In genomic region chr17:43518644-43519409, GRCm38 (mm10) we compare ENCODE assay signal across 7 mouse cellular contexts. TPM values are rescaled to one million over a fixed set of nuclear protein-coding genes. Genes with fewer than 3 reads are reported as not detected.
DNase-seq lines count a peak whose midpoint lies in the region.

No protein-coding gene starts in this region.

- no peaks in the 10 kb centered on the region for H3K36me3 ChIP-seq in midbrain, embryonic 10.5 days

- no peak overlapping the region for H3K4me3 ChIP-seq in midbrain, embryonic 10.5 days

- no peaks in the 10 kb centered on the region for H3K27me3 ChIP-seq in midbrain, embryonic 10.5 days (ENCODE audit: low read depth, poor library complexity, severe bottlenecking)

- peak; percentile 42 for DNase-seq in adrenal gland, adult 2 months
- peak; percentile 56 to 68 for DNase-seq in cerebellum, postnatal 36 days
- DNase-seq in gastrocnemius, postnatal 10 days: peak; percentile 67
- DNase-seq in induced T-regulatory cell, adult 2 months (ENCODE audit: low read depth): peak; percentile 58
- DNase-seq in left cerebral cortex, postnatal 10 days (ENCODE audit: extremely low spot score in 1 of 2, low spot score in 2 of 2): peak; percentile 66 to 79
- peak; percentile 73 for DNase-seq in midbrain, embryonic 10.5 days (ENCODE audit: low spot score)
- peak; percentile 64 for DNase-seq in skeletal muscle tissue, adult 2 months (ENCODE audit: low read depth, low spot score)

- no peak overlapping the region for H3K27ac ChIP-seq in midbrain, embryonic 10.5 days (replicated peaks)

- intact Hi-C loops in left cerebral cortex, postnatal 10 days (cut with DNase I): loop anchor here (2.0 to 10.0 kb wide), 2 partner anchors 88 to 356 kb away; no protein-coding TSS in a partner anchor

- H3K4me1 ChIP-seq in midbrain, embryonic 10.5 days: 0 out of 2 replicates have a peak, but pooled peaks cover 2% of the 10 kb centered on the region

- WGBS in midbrain, embryonic 10.5 days: 35% methylated on average over 18 of the region's 18 CpGs

- H3K9me3 ChIP-seq in midbrain, embryonic 10.5 days (replicated peaks): no peaks in the 10 kb centered on the region; the same call in 1 of the 2 replicates

RNA-seq across cellular contexts. Expression of gene Mep1a, which starts 16.2 kb away (rescaled TPM):
- total RNA-seq in adrenal gland, adult 2 months (2021): under 1 TPM in 1 of 2 experiments, not detected in 1; 0.14 TPM
- not detected in 2 replicates for polyA plus RNA-seq in adrenal gland, adult 2 months (2012; rRNA removed)
- not detected for total RNA-seq in gastrocnemius, postnatal 10 days (2021)
- under 1 TPM in 1 of 2 experiments, not detected in 1; 0.12 TPM for total RNA-seq in left cerebral cortex, postnatal 10 days (2021)
- polyA plus RNA-seq in midbrain, embryonic 10.5 days (2016; fragmentation: Nextera tagmentation; extraction: Ambion mirVana): not detected in 2 replicates

RNA-seq across cellular contexts. Expression of gene Ankrd66, which starts 24.6 kb away (rescaled TPM):
- total RNA-seq in adrenal gland, adult 2 months (2021): not detected
- polyA plus RNA-seq in adrenal gland, adult 2 months (2012; rRNA removed): not detected in 2 replicates
- not detected for total RNA-seq in gastrocnemius, postnatal 10 days (2021)
- not detected for total RNA-seq in left cerebral cortex, postnatal 10 days (2021)
- polyA plus RNA-seq in midbrain, embryonic 10.5 days (2016; fragmentation: Nextera tagmentation; extraction: Ambion mirVana): 0.23 and 0.26 TPM in 2 replicates

RNA-seq across cellular contexts. Expression of gene Pla2g7, which starts 49.1 kb away (rescaled TPM):
- 10 to 100 TPM; 16.7 to 20.8 TPM for total RNA-seq in adrenal gland, adult 2 months (2021)
- polyA plus RNA-seq in adrenal gland, adult 2 months (2012; rRNA removed): 3.2 and 3.6 TPM in 2 replicates
- total RNA-seq in gastrocnemius, postnatal 10 days (2021): 1 to 10 TPM; 8.0 to 9.4 TPM
- 10 to 100 TPM; 48.4 to 51.9 TPM for total RNA-seq in left cerebral cortex, postnatal 10 days (2021)
- 3.8 and 4.2 TPM in 2 replicates for polyA plus RNA-seq in midbrain, embryonic 10.5 days (2016; fragmentation: Nextera tagmentation; extraction: Ambion mirVana)
